Mouse (Mus musculus): Measurements from ENCODE around the gene Crtc1. TPM values are rescaled to one million over a fixed set of nuclear protein-coding genes. Genes with fewer than 3 reads are reported as not detected.

Gene Crtc1
- polyA plus RNA-seq, 1 experiment from 2014 or later: 18.4 TPM

DNA sequence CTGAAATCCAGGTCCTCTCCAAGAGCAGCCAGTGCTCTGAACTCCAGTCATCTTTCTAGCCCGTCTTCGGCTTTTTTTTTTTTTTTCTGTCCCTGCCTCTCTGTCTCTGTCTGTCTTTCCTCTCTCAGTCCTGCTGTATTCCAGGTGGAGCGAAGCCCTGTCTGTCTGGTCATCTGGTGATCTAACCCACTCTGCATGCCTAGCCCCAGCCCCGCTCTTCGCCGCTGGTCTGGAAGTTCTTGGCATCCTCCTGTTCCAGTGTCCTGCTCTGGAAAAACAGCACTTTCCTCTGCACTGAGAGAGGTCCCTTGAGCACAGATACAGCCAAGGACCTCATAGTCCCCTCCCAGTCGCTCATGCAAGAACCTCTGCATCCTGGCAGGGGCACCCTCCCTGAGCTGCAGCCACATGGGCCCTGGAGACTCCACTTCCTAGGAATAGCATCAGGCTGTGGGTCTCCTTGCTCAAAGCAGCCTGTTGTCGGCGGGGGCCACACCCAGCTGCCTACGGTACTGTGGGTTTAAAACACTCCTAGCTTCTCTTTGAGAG lies 77.8 kb downstream of the Crtc1 start:
- no peaks in the 10 kb centered on the region for H3K9me3 ChIP-seq
- H3K4me3 ChIP-seq (replicated peaks): no peak overlapping the region
- no peaks in the 10 kb centered on the region for H3K36me3 ChIP-seq
- H3K9ac ChIP-seq (replicated peaks): no peak overlapping the region
- H3K27ac ChIP-seq: 0 out of 2 replicates have a peak overlapping the region, but pooled peaks have one; percentile 26
- 68% methylated on average over 10 of the region's 10 CpGs for WGBS
- no peak for ATAC-seq (ENCODE audit: insufficient number of reproducible peaks, insufficient read depth, low FRiP score, low TSS enrichment, low read depth)
- peaks cover 4% of the 10 kb centered on the region for H3K4me1 ChIP-seq (replicated peaks)
- no peak overlapping the region for H3K4me2 ChIP-seq
- peaks cover 14% of the 10 kb centered on the region for H3K27me3 ChIP-seq

GRCm38 (mm10) chr8:70360769-70361168 lies 78.6 kb downstream of the Crtc1 start:
- WGBS: 56% methylated on average over 4 of the region's 4 CpGs
- H3K9ac ChIP-seq (replicated peaks): no peak overlapping the region
- no peak for ATAC-seq (ENCODE audit: insufficient number of reproducible peaks, insufficient read depth, low FRiP score, low TSS enrichment, low read depth)
- no peak overlapping the region for H3K4me2 ChIP-seq
- no peaks in the 10 kb centered on the region for H3K9me3 ChIP-seq
- no peak overlapping the region for H3K27ac ChIP-seq
- no peaks in the 10 kb centered on the region for H3K36me3 ChIP-seq
- H3K4me1 ChIP-seq (replicated peaks): peaks cover 4% of the 10 kb centered on the region
- no peak overlapping the region for H3K4me3 ChIP-seq (replicated peaks)
- peaks cover 14% of the 10 kb centered on the region for H3K27me3 ChIP-seq

- H3K9me3 ChIP-seq: no peaks in the 10 kb centered on the region
- H3K4me1 ChIP-seq (replicated peaks): peaks cover 4% of the 10 kb centered on the region
- no peak for ATAC-seq (ENCODE audit: insufficient number of reproducible peaks, insufficient read depth, low FRiP score, low TSS enrichment, low read depth)
- H3K4me3 ChIP-seq (replicated peaks): no peak overlapping the region
- WGBS: 28% methylated on average over 3 of the region's 3 CpGs
- no peak overlapping the region for H3K9ac ChIP-seq (replicated peaks)
- no peak overlapping the region for H3K4me2 ChIP-seq
- H3K27me3 ChIP-seq: peaks cover 14% of the 10 kb centered on the region
- H3K36me3 ChIP-seq: no peaks in the 10 kb centered on the region
- H3K27ac ChIP-seq: no peak overlapping the region
These were observed 80.0 kb downstream of the Crtc1 start for GRCm38 (mm10) chr8:70359411-70359810.

- Histone ChIP-seq H3K36me3 (0 out of 2 replicates have a peak, but pooled peaks cover under 1% of the 10 kb centered on the region), H3K27me3 (peaks cover 11% of the 10 kb centered on the region; the same call in 1 of the 2 replicates), H3K9ac (replicated peaks) (no peak overlapping the region), H3K4me3 (replicated peaks) (no peak overlapping the region), H3K4me1 (replicated peaks) (peaks cover 22% of the 10 kb centered on the region), H3K27ac (no peak overlapping the region), H3K4me2 (no peak overlapping the region), H3K9me3 (no peaks in the 10 kb centered on the region)
- no peak for ATAC-seq (ENCODE audit: insufficient number of reproducible peaks, insufficient read depth, low FRiP score, low TSS enrichment, low read depth)
- WGBS: 93% methylated on average over 1 of the region's 1 CpGs
These were observed 83.3 kb downstream of the Crtc1 start for GRCm38 (mm10) chr8:70356111-70356510.

DNA sequence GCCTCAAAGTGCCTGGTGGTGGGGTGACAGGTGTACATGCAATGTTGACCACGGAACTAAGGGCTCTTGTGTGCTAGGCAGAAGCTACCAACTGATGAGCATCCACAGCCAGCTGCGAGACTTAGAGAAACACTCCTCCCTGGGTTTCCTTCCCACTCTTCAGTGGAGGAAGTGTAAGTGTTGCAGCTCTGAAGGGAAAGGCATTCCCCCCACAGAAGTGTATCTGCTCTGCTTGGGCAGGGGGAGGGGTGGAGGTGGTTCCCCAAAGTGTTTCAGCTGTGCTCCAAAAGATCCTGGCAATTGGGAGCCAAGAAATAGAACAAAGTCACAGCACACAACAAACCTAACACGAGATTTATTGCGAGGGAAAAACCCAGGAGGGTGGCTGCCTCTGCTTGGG lies 85.4 kb downstream of the Crtc1 start:
- Histone ChIP-seq H3K4me2 (peak overlapping the region; percentile 100), H3K9ac (replicated peaks) (peak overlapping the region; percentile 99; the same call in 1 of the 2 replicates), H3K27me3 (peaks cover 8% of the 10 kb centered on the region; the same call in 1 of the 2 replicates), H3K4me1 (replicated peaks) (peaks cover 39% of the 10 kb centered on the region), H3K4me3 (replicated peaks) (peak overlapping the region; percentile 100), H3K36me3 (peaks cover 18% of the 10 kb centered on the region), H3K27ac (peak overlapping the region; percentile 89; the same call in 1 of the 2 replicates), H3K9me3 (no peaks in the 10 kb centered on the region)
- WGBS: 68% methylated on average over 4 of the region's 4 CpGs
- ATAC-seq (ENCODE audit: insufficient number of reproducible peaks, insufficient read depth, low FRiP score, low TSS enrichment, low read depth): peak; percentile 16; the same call in 1 of the 2 replicates

DNA sequence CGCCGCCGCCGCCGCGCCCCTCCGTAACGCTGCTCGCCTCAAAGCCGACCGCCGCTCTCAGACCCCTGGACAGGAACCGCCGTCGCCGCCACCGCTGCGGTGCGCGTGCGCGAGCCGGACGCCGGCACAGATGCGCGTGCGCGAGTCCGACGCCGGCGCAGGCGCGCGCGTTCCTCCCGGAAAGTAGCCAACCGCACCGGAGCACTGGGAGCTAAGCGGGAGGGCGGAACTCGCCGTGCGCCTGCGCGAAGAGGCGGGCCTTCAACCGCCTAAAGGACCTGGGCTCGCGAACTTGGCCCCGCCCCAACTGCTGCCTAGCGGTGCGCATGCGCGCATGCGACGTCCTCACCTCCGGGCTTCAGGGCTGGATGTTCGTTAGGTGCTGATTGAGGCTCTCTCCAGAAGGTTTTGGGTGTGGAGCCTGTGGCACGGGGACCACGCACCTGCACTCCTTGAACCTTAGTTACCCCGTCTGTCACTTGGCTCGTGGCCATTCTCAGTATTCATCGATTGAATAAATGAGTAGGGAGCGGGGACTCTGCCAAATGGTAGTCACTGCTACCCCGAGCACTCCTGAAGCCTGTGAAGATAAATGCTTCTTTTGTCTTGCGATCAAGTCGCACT lies 86.1 kb downstream of the Crtc1 start, which contains the start of gene Upf1:
Upf1 (minus strand) TSS at position 85 of the 624 bp plus-strand sequence.
- Histone ChIP-seq H3K9ac (replicated peaks) (peak within 1 kb of the TSS; percentile 99), H3K36me3 (peaks cover 25% of the 10 kb centered on the region), H3K9me3 (no peaks in the 10 kb centered on the region), H3K4me3 (replicated peaks) (peak within 1 kb of the TSS; percentile 100), H3K27me3 (peaks cover under 1% of the 10 kb centered on the region; the same call in 1 of the 2 replicates), H3K27ac (peak within 1 kb of the TSS; percentile 89), H3K4me1 (replicated peaks) (peaks cover 46% of the 10 kb centered on the region), H3K4me2 (peak within 1 kb of the TSS; percentile 100)
- ATAC-seq (ENCODE audit: insufficient number of reproducible peaks, insufficient read depth, low FRiP score, low TSS enrichment, low read depth): peak; percentile 87
- under 1% methylated on average over 53 of the region's 69 CpGs for WGBS

GRCm38 (mm10) chr8:70352657-70353151 lies 86.7 kb downstream of the Crtc1 start:
- Histone ChIP-seq H3K4me1 (replicated peaks) (peaks cover 51% of the 10 kb centered on the region), H3K9me3 (no peaks in the 10 kb centered on the region), H3K4me2 (peak overlapping the region; percentile 100), H3K27ac (peak overlapping the region; percentile 89), H3K36me3 (peaks cover 31% of the 10 kb centered on the region), H3K9ac (replicated peaks) (peak overlapping the region; percentile 99), H3K27me3 (no peaks in the 10 kb centered on the region), H3K4me3 (replicated peaks) (peak overlapping the region; percentile 100)
- peak; percentile 4; the same call in 1 of the 2 replicates for ATAC-seq (ENCODE audit: insufficient number of reproducible peaks, insufficient read depth, low FRiP score, low TSS enrichment, low read depth)
- under 1% methylated on average over 61 of the region's 64 CpGs for WGBS

- Histone ChIP-seq H3K4me2 (peak overlapping the region; percentile 100), H3K9me3 (no peaks in the 10 kb centered on the region), H3K9ac (replicated peaks) (peak overlapping the region; percentile 99), H3K27ac (peak overlapping the region; percentile 42; the same call in 1 of the 2 replicates), H3K27me3 (no peaks in the 10 kb centered on the region), H3K4me1 (replicated peaks) (peaks cover 51% of the 10 kb centered on the region), H3K36me3 (peaks cover 35% of the 10 kb centered on the region), H3K4me3 (replicated peaks) (peak overlapping the region; percentile 100)
- WGBS: 24% methylated on average over 3 of the region's 3 CpGs
- no peak for ATAC-seq (ENCODE audit: insufficient number of reproducible peaks, insufficient read depth, low FRiP score, low TSS enrichment, low read depth)
These were observed 87.4 kb downstream of the Crtc1 start for GRCm38 (mm10) chr8:70352000-70352384.

DNA sequence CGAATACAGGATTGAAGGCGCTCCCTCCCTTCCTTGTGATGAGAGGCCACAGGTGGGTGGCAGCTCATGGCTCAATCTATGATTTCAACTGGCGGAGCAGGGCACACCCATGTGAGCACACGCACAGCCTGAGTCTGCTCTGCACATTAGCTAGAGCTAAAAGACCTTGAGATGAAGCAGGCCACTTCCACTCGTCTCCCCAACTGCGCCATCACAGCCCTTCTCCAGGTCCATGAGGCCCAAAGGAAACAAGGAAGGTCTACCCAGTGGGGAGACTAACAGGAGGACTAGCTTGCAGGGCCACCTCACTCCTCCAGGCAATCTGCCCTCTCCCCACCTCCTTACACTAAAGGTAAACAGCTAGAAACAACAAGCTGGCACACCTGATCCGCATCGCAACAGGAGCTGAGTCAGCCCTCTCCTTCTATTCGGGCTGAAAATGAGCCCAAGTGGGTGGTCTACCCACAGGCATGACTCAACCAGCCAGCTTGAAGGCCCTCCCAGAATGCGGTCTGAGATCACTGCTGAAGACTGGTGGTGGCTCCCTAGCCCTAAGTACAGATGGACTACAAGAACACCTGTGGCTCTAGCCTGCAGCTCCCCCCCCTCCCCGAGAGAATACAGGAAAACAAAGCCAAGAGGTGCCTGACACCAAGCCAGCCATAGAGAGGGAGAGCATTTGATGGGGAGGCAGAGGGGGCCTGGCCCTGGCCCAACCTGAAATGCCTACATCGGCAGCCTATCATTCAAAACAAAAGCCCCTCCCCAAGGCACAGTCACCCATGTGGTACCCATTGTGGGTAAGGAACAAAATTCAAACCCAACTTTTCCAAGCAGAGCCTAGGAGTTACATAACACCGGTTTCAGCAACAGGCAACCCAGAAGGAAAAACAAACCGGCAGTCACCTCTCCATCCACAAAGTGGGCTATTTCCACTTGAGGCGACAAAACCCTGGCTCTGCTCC lies 88.1 kb downstream of the Crtc1 start:
- Histone ChIP-seq H3K9ac (replicated peaks) (peak overlapping the region; percentile 99), H3K36me3 (peaks cover 40% of the 10 kb centered on the region), H3K27me3 (no peaks in the 10 kb centered on the region), H3K4me3 (replicated peaks) (peak overlapping the region; percentile 100), H3K4me1 (replicated peaks) (peaks cover 51% of the 10 kb centered on the region), H3K4me2 (peak overlapping the region; percentile 100), H3K27ac (peak overlapping the region; percentile 42; the same call in 1 of the 2 replicates), H3K9me3 (no peaks in the 10 kb centered on the region)
- no peak for ATAC-seq (ENCODE audit: insufficient number of reproducible peaks, insufficient read depth, low FRiP score, low TSS enrichment, low read depth)
- 58% methylated on average over 15 of the region's 15 CpGs for WGBS

GRCm38 (mm10) chr8:70347860-70348420 lies 91.4 kb downstream of the Crtc1 start:
- no peaks in the 10 kb centered on the region for H3K27me3 ChIP-seq
- no peak overlapping the region for H3K9ac ChIP-seq (replicated peaks)
- H3K4me3 ChIP-seq (replicated peaks): no peak overlapping the region
- H3K4me1 ChIP-seq (replicated peaks): peaks cover 64% of the 10 kb centered on the region
- H3K4me2 ChIP-seq: no peak overlapping the region
- H3K36me3 ChIP-seq: peaks cover 63% of the 10 kb centered on the region
- no peak for ATAC-seq (ENCODE audit: insufficient number of reproducible peaks, insufficient read depth, low FRiP score, low TSS enrichment, low read depth)
- H3K27ac ChIP-seq: no peak overlapping the region
- WGBS: 78% methylated on average over 1 of the region's 1 CpGs
- no peaks in the 10 kb centered on the region for H3K9me3 ChIP-seq

Data from limb, embryonic 12.5 days (tissue).